Mouse (Mus musculus): ENCODE results near the gene Vmn1r206.
"Not testable (repeated sequence)": the region's sequence is repeated elsewhere in the genome, so short reads cannot be mapped to it uniquely, and the experiment has no call there.

Vmn1r206 gene

GRCm38 (mm10) chr13:22624151-22624550, at the start of gene Vmn1r206:
TSS of gene Vmn1r206 (minus strand) at chr13:22624251.
- not testable (repeated sequence) for DNase-seq (ENCODE audit: low read depth, low spot score)

GRCm38 (mm10) chr13:22592900-22593299, 31.2 kb downstream of the Vmn1r206 start, which contains the start of gene Vmn1r205:
TSS of gene Vmn1r205 (minus strand) at chr13:22593000.
- no peak for DNase-seq (ENCODE audit: low read depth, low spot score)

GRCm38 (mm10) chr13:22583336-22583735, 40.7 kb downstream of the Vmn1r206 start:
- DNase-seq (ENCODE audit: low read depth, low spot score) = not testable (repeated sequence)

- DNase-seq (ENCODE audit: low read depth, low spot score) = not testable (repeated sequence)
These were observed 49.1 kb downstream of the Vmn1r206 start for GRCm38 (mm10) chr13:22574911-22575310.

All from CD4-positive, CD25-positive, alpha-beta regulatory T cell, adult 2 months (primary cell).